Mouse (Mus musculus) brain, embryonic 14.5 days (tissue): ENCODE data around the gene Ap5s1. TPM values are rescaled to one million over a fixed set of nuclear protein-coding genes. Genes with fewer than 3 reads are reported as not detected.

Experiments
- DNase-seq: peaks from one replicate; pipeline ENCODE4 v3.0.0-alpha.2; 2011; ENCODE audit warnings: low read depth
- CTCF ChIP-seq: fragments of 200-500 bp; IDR thresholded peaks from 2 replicates; pipeline ENCODE4 v1.5.1; 2012; ENCODE audit warnings: inconsistent platforms, mild to moderate bottlenecking, moderate library complexity, borderline replicate concordance; ENCODE audit not compliant: insufficient read depth, insufficient read length; ENCODE audit errors: extremely low read depth
- POLR2A ChIP-seq: fragments of 200-500 bp; IDR thresholded peaks from 2 replicates; pipeline ENCODE4 v1.6.1; 2012; ENCODE audit warnings: mild to moderate bottlenecking, inconsistent platforms, borderline replicate concordance; ENCODE audit not compliant: poor library complexity, insufficient read depth, insufficient read length, severe bottlenecking; ENCODE audit errors: extremely low read depth
- polyA plus RNA-seq: library from polyadenylated mRNA; depleted of rRNA; stranded (reverse); fragments of >200 nt; gene quantifications from 2 replicates; pipeline ENCODE4 v1.2.3, GENCODE M21; 2012; rRNA removed

Gene Ap5s1
- polyA plus RNA-seq, 1 experiment: 34.9 TPM

DNA sequence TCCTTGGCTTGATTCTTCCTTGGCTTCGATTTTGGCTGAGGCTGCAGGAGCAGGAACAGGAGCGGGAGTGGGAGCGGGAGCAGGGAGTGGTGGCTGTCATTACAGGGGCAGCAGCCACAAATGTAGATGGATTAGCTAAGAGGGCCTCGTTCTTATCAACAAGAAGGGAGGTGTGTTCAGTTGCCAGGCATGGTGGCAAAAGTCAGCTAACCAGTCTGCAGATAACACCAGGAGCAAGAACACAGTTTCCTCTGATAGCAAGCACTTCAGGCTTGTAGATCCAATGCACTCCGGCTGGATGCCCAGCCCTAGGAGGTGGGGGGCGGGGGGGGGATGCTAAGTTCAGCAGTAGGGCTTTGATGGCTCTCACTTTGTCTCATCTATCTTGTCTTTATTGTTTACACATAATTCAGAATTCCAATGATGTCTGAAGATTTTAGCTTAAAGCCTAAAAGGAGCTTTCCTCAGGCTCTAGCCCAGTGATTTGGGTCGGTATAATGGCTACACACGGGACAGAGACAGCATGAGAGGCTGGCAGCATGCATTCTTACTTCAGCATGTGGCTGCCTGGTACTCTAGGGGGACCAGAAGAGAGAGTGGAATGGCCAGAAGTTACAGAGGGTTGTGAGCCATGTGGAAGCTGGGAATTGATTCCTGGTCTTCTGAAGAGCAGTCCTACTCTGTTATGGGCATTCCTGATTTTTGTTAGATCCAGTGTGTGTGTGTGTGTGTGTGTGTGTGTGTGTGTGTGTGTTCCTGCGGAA is 53.8 kb downstream of the Ap5s1 start:
- DNase-seq: no peak
- TF ChIP-seq POLR2A: no peak
- TF ChIP-seq CTCF: no peak

DNA sequence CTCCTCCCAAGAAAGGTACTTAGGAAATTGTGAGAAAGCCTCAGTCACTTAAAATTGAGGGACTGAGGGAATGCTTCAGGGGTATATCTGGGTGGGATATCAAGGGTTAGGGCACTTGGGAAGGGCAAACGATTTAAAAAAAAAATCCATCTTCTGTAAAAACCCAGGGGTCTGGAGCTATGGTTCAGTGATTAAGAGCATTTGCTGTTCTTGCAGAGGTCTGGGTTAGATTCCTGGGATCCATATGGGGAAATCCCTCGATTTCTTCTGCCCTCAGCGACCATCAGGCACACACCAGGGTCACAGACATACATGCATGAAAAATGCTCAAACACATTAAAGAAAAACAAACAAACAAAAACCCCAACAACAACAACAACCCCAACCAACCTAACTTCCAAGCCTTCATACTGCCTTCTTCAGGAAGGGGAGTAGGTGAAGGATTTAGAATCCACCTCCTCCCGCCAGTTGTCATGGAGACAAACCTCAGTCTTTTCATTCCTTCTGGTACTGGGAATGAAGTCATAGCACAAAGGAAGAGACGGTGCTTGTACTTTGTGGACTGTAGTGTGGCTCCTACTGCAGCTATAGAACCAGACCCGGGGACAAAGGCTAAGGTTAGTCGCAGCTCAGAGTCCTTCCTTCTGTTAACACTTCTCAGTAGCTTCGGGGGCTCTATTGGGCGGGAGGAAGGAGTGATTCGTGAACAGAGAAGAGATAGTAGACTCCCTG is 54.8 kb downstream of the Ap5s1 start:
- no peak for DNase-seq
- TF ChIP-seq CTCF (no peak), POLR2A (no peak)

DNA sequence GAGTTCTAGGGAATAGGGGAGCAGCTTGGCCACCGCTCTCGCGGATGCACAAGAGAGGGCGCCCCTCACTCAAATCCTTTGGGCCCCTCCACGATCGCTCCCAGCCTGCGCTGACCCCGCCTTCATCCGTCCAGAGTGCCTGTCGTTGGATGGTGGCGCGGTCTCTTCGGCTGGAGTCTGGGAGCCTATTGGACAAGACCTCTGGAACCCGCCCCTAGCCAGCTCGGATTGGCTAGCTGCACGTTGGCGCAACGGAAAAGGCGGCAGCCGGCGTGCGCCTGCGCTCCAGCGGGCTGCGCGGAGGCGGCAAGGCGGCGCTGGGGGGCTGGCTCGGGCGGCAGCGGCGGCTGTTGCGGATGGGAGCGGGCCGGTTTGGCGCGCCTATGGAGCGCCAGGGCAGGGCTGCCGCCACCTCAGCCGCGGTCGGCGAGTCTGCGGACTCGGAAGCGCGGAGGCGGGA is 55.4 kb downstream of the Ap5s1 start, which contains the start of gene Pank2:
Pank2 (plus strand) TSS at position 283 of the 460 bp plus-strand sequence.
- TF ChIP-seq POLR2A: peak; percentile 98
- peak; percentile 22; the same call in 1 of the 2 replicates for TF ChIP-seq CTCF
- peak; percentile 100 for DNase-seq

Other genes starting within 250 kb of the Ap5s1 start
- 43.7 and 54.0 TPM in 2 replicates for gene Gfra4, start 164.0 kb upstream of the Ap5s1 start, polyA plus RNA-seq
- gene Adam33, start 143.3 kb upstream of the Ap5s1 start, polyA plus RNA-seq: 4.9 and 5.4 TPM in 2 replicates
- 0.35 and 0.52 TPM in 2 replicates for gene Siglec1, start 120.3 kb upstream of the Ap5s1 start, polyA plus RNA-seq
- 8.6 and 10.1 TPM in 2 replicates for gene Hspa12b, start 79.8 kb upstream of the Ap5s1 start, polyA plus RNA-seq
- gene Gm11037, start 73.6 kb upstream of the Ap5s1 start, polyA plus RNA-seq: not detected in 2 replicates
- 113 and 118 TPM in 2 replicates for gene 1700037H04Rik, start 47.0 kb upstream of the Ap5s1 start, polyA plus RNA-seq
- gene Cenpb, start 27.0 kb upstream of the Ap5s1 start, polyA plus RNA-seq: 71.2 and 89.3 TPM in 2 replicates
- gene Cdc25b, start 20.1 kb upstream of the Ap5s1 start, polyA plus RNA-seq: 41.4 and 54.8 TPM in 2 replicates
- gene Spef1, start 19.8 kb upstream of the Ap5s1 start, polyA plus RNA-seq: 35.4 and 36.4 TPM in 2 replicates
- 9.3 and 10.4 TPM in 2 replicates for gene Mavs, start 27.0 kb downstream of the Ap5s1 start, polyA plus RNA-seq
- 32.1 and 36.3 TPM in 2 replicates for gene Pank2, start 55.4 kb downstream of the Ap5s1 start, polyA plus RNA-seq
- gene Rnf24, start 145.8 kb downstream of the Ap5s1 start, polyA plus RNA-seq: 36.2 and 41.0 TPM in 2 replicates